Mouse (Mus musculus) thymus, adult 2 months (tissue): ENCODE data around the gene Nox4. TPM values are rescaled to one million over a fixed set of nuclear protein-coding genes. Genes with fewer than 3 reads are reported as not detected.

Source experiments
- DNase-seq: peaks from one replicate; pipeline ENCODE4 v3.0.0; 2021
- H3K27ac ChIP-seq: fragments of 200-500 bp; 2 replicates; pipeline ENCODE4 v1.5.1; 2012; ENCODE audit warnings: low read length, control low read depth; ENCODE audit not compliant: control insufficient read depth, insufficient read depth
- H3K27me3 ChIP-seq: fragments of 200-500 bp; 2 replicates; pipeline ENCODE4 v1.6.1; 2012; ENCODE audit warnings: mild to moderate bottlenecking, low read length, moderate library complexity, mixed read lengths; ENCODE audit not compliant: control insufficient read depth, insufficient read depth
- H3K36me3 ChIP-seq: fragments of 200-500 bp; 2 replicates; pipeline ENCODE4 v1.6.1; 2012; ENCODE audit warnings: mild to moderate bottlenecking, low read length, moderate library complexity; ENCODE audit not compliant: control insufficient read depth, insufficient read depth
- H3K4me1 ChIP-seq: fragments of 200-500 bp; replicated peaks from 2 replicates; pipeline ENCODE4 v1.6.1; 2012; ENCODE audit warnings: low read length; ENCODE audit not compliant: control insufficient read depth, insufficient read depth
- H3K4me3 ChIP-seq: fragments of 200-500 bp; 2 replicates; pipeline ENCODE4 v1.5.1; 2012; ENCODE audit warnings: mild to moderate bottlenecking, low read length, control low read depth, moderate library complexity; ENCODE audit not compliant: control insufficient read depth, insufficient read depth
- CTCF ChIP-seq: fragments of 200-500 bp; IDR thresholded peaks from 2 replicates; pipeline ENCODE4 v1.5.1; 2012; ENCODE audit warnings: mild to moderate bottlenecking, control low read depth, low read length, moderate library complexity, borderline replicate concordance; ENCODE audit not compliant: control insufficient read depth, poor library complexity, insufficient read depth; ENCODE audit errors: extremely low read depth
- POLR2A ChIP-seq: fragments of 200-500 bp; IDR thresholded peaks from 2 replicates; pipeline ENCODE4 v1.6.1; 2012; ENCODE audit warnings: mild to moderate bottlenecking, low read length, control low read depth, moderate library complexity; ENCODE audit not compliant: control insufficient read depth, poor library complexity, insufficient read depth; ENCODE audit errors: extremely low read depth
- WGBS: fragments of 180-500 bp; shearing (Covaris S2); methylation state at CpG from one replicate; pipeline ENCODE4 v1.1.7; 2018; 5-methylcytosine and 5-hydroxymethylcytosine counted together
- polyA plus RNA-seq: library from polyadenylated mRNA; depleted of rRNA; stranded (reverse); fragments of >200 nt; gene quantifications from 2 replicates; pipeline ENCODE4 v1.2.3, GENCODE M21; 2012

The Nox4 gene
- polyA plus RNA-seq, 1 experiment, result 0.36 TPM

- 89% methylated on average over 3 of the region's 3 CpGs for WGBS
- no peak overlapping the region for H3K27ac ChIP-seq
- TF ChIP-seq CTCF (no peak), POLR2A (no peak)
These were observed 75.7 kb downstream of the Nox4 start for GRCm38 (mm10) chr7:87321571-87321970.

GRCm38 (mm10) chr7:87322085-87322484 lies 76.2 kb downstream of the Nox4 start:
- 89% methylated on average over 1 of the region's 1 CpGs for WGBS
- DNase-seq, result no peak
- TF ChIP-seq CTCF (no peak), POLR2A (no peak)
- Histone ChIP-seq H3K27ac (no peak overlapping the region), H3K36me3 (no peaks in the 10 kb centered on the region), H3K4me1 (no peaks in the 10 kb centered on the region), H3K27me3 (no peaks in the 10 kb centered on the region), H3K4me3 (no peak overlapping the region)

More at GRCm38 (mm10) chr7:87321571-87321970, 75.7 kb downstream of the Nox4 start:
- Histone ChIP-seq H3K4me1 (no peaks in the 10 kb centered on the region), H3K27me3 (no peaks in the 10 kb centered on the region), H3K36me3 (no peaks in the 10 kb centered on the region), H3K4me3 (no peak overlapping the region)
- DNase-seq, result no peak

GRCm38 (mm10) chr7:87330782-87331558 lies 85.1 kb downstream of the Nox4 start:
- 91% methylated on average over 5 of the region's 5 CpGs for WGBS
- Histone ChIP-seq H3K36me3 (no peaks in the 10 kb centered on the region), H3K4me3 (no peak overlapping the region), H3K27me3 (no peaks in the 10 kb centered on the region), H3K27ac (no peak overlapping the region), H3K4me1 (no peaks in the 10 kb centered on the region)
- no peak for DNase-seq
- TF ChIP-seq POLR2A, result no peak
- no peak for TF ChIP-seq CTCF

GRCm38 (mm10) chr7:87345598-87345997 lies 99.7 kb downstream of the Nox4 start:
- Histone ChIP-seq H3K4me1 (no peaks in the 10 kb centered on the region), H3K27ac (no peak overlapping the region), H3K36me3 (no peaks in the 10 kb centered on the region), H3K27me3 (no peaks in the 10 kb centered on the region), H3K4me3 (no peak overlapping the region)
- TF ChIP-seq CTCF (no peak), POLR2A (no peak)
- WGBS, result 62% methylated on average over 3 of the region's 3 CpGs
- no peak for DNase-seq

GRCm38 (mm10) chr7:87352818-87353217 lies 106.9 kb downstream of the Nox4 start:
- no peaks in the 10 kb centered on the region for H3K4me1 ChIP-seq
- no peak overlapping the region for H3K4me3 ChIP-seq
- no peak for TF ChIP-seq CTCF
- TF ChIP-seq POLR2A, result no peak
- no peaks in the 10 kb centered on the region for H3K27me3 ChIP-seq
- H3K36me3 ChIP-seq, result no peaks in the 10 kb centered on the region
- DNase-seq, result no peak
- H3K27ac ChIP-seq, result no peak overlapping the region
- 57% methylated on average over 2 of the region's 2 CpGs for WGBS

- no peaks in the 10 kb centered on the region for H3K4me1 ChIP-seq
- no peaks in the 10 kb centered on the region for H3K36me3 ChIP-seq
- TF ChIP-seq POLR2A (no peak), CTCF (no peak)
- no peak overlapping the region for H3K4me3 ChIP-seq
- no peaks in the 10 kb centered on the region for H3K27me3 ChIP-seq
- no peak for DNase-seq
- H3K27ac ChIP-seq, result no peak overlapping the region
These were observed 121.9 kb downstream of the Nox4 start for GRCm38 (mm10) chr7:87367834-87368233.
